Mouse (Mus musculus): Measurements from ENCODE around the gene Alkbh6.

Alkbh6 gene

GRCm38 (mm10) chr7:30308076-30309005, at the start of gene Alkbh6:
Gene Alkbh6 (plus strand): TSS chr7:30308717.
- peak; percentile 94 for DNase-seq

DNA sequence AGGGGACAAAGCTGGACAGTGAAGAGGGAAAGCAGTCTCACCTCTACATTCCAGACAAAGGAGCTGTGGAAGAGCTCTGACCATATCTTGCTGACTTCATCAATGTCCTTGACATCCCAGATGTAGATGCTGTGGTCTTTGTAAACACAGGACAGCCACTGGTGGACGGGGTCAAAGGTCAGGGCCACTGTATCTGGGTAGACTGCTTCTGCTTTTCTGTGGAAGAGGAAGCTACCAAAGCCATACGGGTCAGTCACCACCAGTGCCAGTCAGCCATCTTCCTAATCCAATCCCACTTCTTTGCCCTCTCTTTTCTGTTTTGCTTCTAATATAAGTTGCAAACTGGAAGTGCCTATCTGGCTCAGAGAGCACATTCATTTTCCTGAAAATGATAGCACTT, 43.5 kb upstream of the Alkbh6 start:
- no peak for DNase-seq

GRCm38 (mm10) chr7:30265531-30265930, 43.0 kb upstream of the Alkbh6 start:
- no peak for DNase-seq

DNA sequence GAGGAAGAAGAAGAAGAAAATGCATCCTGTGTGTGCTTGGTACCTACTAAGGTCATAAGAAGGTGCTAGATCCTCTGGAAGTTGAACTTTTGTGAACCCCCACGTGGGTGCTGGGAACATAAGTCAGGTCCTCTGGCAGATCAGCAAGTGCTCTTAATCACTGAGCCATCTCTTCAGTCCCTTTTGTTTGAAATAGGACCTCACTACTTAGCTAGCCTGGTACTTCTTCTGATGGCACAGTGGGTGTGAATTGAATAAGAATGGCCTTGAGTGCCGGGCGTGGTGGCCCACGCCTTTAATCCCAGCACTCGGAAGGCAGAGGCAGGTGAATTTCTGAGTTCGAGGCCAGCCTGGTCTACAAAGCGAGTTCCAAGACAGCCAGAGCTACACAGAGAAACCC, 42.6 kb upstream of the Alkbh6 start:
- no peak for DNase-seq

- no peak for DNase-seq
Observed at GRCm38 (mm10) chr7:30266780-30267179, 41.7 kb upstream of the Alkbh6 start.

GRCm38 (mm10) chr7:30269641-30270040, 38.9 kb upstream of the Alkbh6 start:
- DNase-seq, result no peak

GRCm38 (mm10) chr7:30274383-30274782, 34.1 kb upstream of the Alkbh6 start:
- no peak for DNase-seq

- no peak for DNase-seq
Observed at GRCm38 (mm10) chr7:30278911-30279310, 29.6 kb upstream of the Alkbh6 start.

- no peak for DNase-seq
Observed at GRCm38 (mm10) chr7:30279536-30279935, 29.0 kb upstream of the Alkbh6 start.

DNA sequence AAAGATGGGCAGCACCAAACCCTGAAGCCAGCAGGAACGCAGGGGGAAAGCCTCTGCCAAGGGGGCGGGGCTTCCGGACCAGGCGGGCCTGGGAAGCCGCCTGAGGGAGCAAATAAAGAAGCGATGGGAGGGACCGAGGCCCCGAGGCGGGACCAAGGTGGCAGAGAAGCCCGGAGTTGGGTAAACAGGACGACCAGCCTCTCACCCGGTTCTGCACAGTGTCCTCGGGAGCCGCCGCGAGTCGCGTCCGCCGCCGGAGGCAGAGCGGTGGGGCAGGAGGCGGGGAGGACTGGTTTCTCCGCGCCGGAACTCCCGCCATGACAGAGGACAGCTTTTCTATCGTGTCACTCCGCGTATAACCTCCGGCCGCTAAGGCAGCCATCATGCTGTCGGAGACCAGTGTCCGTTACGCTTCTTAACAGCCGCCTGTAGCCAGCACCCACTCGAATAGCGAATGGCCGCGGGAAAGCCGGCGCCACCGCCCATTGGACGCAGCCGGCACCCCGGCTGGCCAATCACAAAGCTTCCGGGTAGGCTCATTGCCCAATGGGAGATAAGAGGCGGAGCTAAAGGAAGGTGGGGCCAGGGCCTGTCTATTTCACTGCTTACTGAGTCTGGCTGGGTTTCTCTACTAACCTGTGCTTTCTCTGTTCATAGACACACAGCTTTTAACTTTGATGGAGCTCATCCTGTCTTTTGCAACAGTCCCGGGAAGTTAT, 28.4 kb upstream of the Alkbh6 start, which contains the start of the genes Thap8 and Wdr62:
TSS of gene Thap8 (plus strand) at position 144 of the 719 bp plus-strand sequence.
TSS of gene Wdr62 (minus strand) at position 469 of the 719 bp plus-strand sequence.
- DNase-seq, result peak; percentile 89

GRCm38 (mm10) chr7:30280670-30281138, 27.8 kb upstream of the Alkbh6 start:
- DNase-seq, result peak; percentile 80

GRCm38 (mm10) chr7:30281522-30281921, 27.0 kb upstream of the Alkbh6 start:
- no peak for DNase-seq

DNA sequence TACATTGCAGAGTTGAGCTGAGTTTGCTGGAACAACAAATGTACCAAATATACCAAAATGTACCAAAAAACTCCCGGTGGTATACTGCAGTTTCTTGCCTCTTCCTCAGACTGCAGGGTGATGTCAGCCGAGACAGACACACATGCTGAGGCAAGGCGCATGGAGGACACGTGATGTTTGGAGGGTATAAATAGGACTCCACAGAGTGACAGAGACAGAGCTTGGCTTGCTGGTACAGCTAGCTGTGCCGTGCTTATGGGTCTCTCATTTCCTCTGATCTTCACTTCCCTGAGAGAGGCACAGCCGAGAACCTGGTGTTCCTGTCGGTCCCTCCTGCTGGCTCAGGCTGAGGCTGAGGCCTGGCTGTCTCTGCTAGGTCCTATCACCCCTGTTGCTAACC, 25.8 kb upstream of the Alkbh6 start:
- no peak for DNase-seq

DNA sequence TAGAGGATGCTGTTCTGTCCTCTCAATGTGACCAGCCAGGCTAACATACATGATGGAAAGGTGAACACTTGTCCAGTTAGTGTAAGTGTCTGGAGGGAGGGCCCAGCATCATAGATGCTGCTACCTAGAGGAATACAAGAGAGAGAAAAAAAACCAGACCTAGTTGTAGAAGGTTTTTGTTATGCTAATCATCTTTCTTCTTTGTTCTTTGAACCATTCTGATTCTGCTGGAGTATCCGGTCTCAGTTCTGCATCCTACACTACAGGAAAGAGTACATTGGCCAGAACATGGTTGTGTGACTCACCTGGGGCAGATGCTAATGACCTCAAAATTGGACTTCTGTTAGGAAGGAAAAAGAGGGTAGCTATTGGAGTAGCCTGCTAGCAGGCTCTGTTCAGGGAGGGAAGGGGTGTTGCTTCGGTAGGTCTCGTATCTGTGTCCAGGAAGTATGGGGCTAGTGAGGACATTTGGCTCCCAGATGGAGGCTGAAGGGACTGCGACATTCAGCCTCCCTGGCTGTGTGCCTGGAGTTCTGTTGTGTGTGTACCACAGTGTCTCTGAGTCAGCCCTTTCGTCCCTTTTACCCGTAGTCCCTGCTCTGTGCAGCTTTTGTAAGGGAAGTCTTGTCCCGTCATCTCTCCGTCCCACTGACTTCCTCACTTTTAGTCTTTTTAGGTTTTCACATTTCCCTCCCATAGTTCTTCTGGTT, 21.7 kb upstream of the Alkbh6 start:
- no peak for DNase-seq

GRCm38 (mm10) chr7:30288046-30288445, 20.5 kb upstream of the Alkbh6 start:
- DNase-seq, result no peak

GRCm38 (mm10) chr7:30289071-30289713, 19.3 kb upstream of the Alkbh6 start:
- no peak for DNase-seq

DNA sequence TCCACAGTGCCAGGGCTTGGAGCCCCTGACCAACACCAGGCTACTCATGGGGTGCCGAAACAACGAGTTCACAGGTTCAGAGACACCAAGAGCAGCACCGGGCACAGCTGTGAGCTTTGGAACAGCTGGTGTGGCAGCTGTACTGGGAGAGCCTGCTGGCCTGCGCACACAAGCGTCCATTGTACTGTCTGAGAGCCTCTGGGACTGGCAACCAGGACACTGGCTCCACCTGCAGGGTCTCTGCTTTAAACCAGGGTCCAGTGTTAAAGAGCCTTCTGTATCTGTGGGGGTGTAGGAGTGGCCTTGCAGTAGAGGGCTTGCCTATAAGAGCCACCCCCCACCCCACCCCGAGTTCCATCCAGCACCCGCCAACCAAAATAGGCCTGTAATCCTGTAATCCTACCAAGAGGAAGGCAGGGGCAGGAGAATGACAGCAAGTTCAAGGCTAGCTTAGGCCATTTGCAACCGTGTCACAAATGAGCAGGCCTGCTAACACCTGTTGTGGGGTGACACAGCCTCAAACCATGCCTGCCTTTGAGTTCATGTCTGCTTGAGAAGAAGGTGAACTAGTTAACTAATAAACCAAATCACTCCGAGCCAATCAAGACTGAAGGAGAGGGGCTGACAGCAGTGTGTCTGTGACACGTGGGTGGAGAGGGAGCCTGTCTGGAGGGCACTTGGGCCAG, 18.7 kb upstream of the Alkbh6 start:
- no peak for DNase-seq

- DNase-seq, result peak; percentile 91
Observed at GRCm38 (mm10) chr7:30291215-30292131, 17.0 kb upstream of the Alkbh6 start, which contains the start of gene Clip3. Gene Clip3 (plus strand): TSS chr7:30291728.

DNA sequence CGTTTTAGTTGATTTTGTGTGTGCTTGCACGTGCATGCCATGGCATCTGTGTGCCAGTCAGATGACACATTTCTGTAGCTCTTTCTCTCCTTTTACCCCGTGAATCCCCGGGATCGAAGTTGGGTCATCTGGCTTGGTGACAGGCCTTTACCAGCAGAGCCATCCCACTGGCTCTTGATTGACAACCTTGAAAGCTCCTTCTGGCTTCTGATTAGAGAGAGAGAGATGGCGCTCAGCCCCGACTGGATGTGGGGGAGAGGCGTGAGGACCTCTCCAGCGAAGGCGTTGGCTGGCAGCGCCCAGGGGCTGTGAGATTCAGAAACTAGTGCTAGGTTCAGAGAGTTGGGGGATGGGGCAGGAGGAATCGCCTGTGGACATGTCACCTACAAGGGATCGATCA, 14.7 kb upstream of the Alkbh6 start:
- no peak for DNase-seq

GRCm38 (mm10) chr7:30294296-30294695, 14.2 kb upstream of the Alkbh6 start:
- no peak for DNase-seq

GRCm38 (mm10) chr7:30295103-30295502, 13.4 kb upstream of the Alkbh6 start:
- no peak for DNase-seq

Measured in right cerebral cortex, postnatal 25 days (tissue).